Mouse (Mus musculus) T-helper 2 cell (primary cell): ENCODE measurements around the gene Gm14288.
"Not testable (repeated sequence)": the region's sequence is repeated elsewhere in the genome, so short reads cannot be mapped to it uniquely, and the experiment has no call there.

Source experiments
- in situ Hi-C: fragments of 300-600 bp; cut with MboI, MseI; formaldehyde crosslinking; loops from one replicate; pipeline ENCODE4 v1.15.1; 2025; ENCODE audit warnings: high pct_unique_total_duplicates

Gene Gm14288

DNA sequence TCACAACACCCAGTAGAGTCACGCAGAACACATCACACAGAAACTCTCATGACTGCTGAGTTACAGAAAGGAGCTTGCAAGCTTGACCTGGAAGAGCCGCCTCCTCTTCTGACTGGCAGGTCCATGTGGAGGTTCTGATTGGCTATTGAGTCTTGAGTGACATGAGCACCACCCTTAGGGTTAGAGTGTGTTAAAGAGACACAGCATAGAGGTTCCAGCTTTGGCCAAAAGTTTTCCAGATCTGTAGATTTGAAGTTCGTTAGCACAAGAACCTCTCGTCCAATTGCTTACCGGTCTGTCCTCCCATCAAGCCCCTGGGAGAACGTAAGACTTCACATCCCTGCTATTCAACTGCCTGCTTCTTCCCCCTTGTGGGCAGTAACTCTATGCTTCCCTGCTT lies at the start of gene Gm14288:
TSS of gene Gm14288 (minus strand) at position 101 of the 400 bp plus-strand sequence.
- in situ Hi-C loops: not testable (repeated sequence)

GRCm38 (mm10) chr2:175741237-175741636 lies 59.7 kb downstream of the Gm14288 start, which contains the start of gene Gm2007:
Gm2007 (plus strand) TSS chr2:175741537.
- in situ Hi-C loops: not testable (repeated sequence)
